Mouse (Mus musculus) neutrophil, adult 65 days (primary cell): Measurements from ENCODE around the gene Ttc8. TPM values are rescaled to one million over a fixed set of nuclear protein-coding genes. Genes with fewer than 3 reads are reported as not detected.

Experiments used
- total RNA-seq: library from RNA; stranded (reverse); gene quantifications from 2 replicates; pipeline ENCODE4 v1.2.4, GENCODE M21; 2023

Gene Ttc8
- 0.91 and 1.1 TPM in 2 replicates for total RNA-seq

GRCm38 (mm10) chr12:98920194-98920991 is at the start of gene Ttc8:
TSS of gene Ttc8 (plus strand) at chr12:98920574.

GRCm38 (mm10) chr12:98900881-98901801 is 19.2 kb upstream of the Ttc8 start, which contains the start of gene Eml5:
TSS of gene Eml5 (minus strand) at chr12:98901484.

Other genes with a start within 250 kb of the Ttc8 start
- gene Ptpn21, start 183.2 kb upstream of the Ttc8 start, total RNA-seq: 1.8 and 2.2 TPM in 2 replicates
- gene Zc3h14, start 173.6 kb upstream of the Ttc8 start, total RNA-seq: 51.4 and 59.3 TPM in 2 replicates
- 3.3 and 6.2 TPM in 2 replicates for gene Eml5, start 19.1 kb upstream of the Ttc8 start, total RNA-seq